Mouse (Mus musculus): ENCODE data around the gene Tmem131. TPM values are rescaled to one million over a fixed set of nuclear protein-coding genes. Genes with fewer than 3 reads are reported as not detected.

Gene Tmem131
- polyA plus RNA-seq, 1 experiment from 2014 or later, result 22.1 TPM

GRCm38 (mm10) chr1:36923911-36924310, 19.6 kb downstream of the Tmem131 start:
- Histone ChIP-seq H3K4me2 (ENCODE audit: low read depth, low read length) (no peak overlapping the region), H3K4me3 (ENCODE audit: low read depth, low read length) (no peak overlapping the region), H3K4me1 (ENCODE audit: control insufficient read depth, insufficient read depth, low read length) (peaks cover 13% of the 10 kb centered on the region; the same call in 1 of the 2 replicates), H3K27me3 (ENCODE audit: control insufficient read depth, insufficient read depth, low read length) (no peaks in the 10 kb centered on the region), H3K9ac (replicated peaks; ENCODE audit: low read depth, low read length) (no peak overlapping the region), H3K9me3 (ENCODE audit: control insufficient read depth, low read length) (no peaks in the 10 kb centered on the region), H3K27ac (ENCODE audit: low read depth, low read length) (no peak overlapping the region), H3K36me3 (ENCODE audit: control insufficient read depth, insufficient read depth, low read length) (no peaks in the 10 kb centered on the region)
- ATAC-seq (ENCODE audit: low read depth), result no peak

- Histone ChIP-seq H3K27me3 (ENCODE audit: control insufficient read depth, insufficient read depth, low read length) (no peaks in the 10 kb centered on the region), H3K9me3 (ENCODE audit: control insufficient read depth, low read length) (no peaks in the 10 kb centered on the region), H3K27ac (ENCODE audit: low read depth, low read length) (no peak overlapping the region), H3K36me3 (ENCODE audit: control insufficient read depth, insufficient read depth, low read length) (no peaks in the 10 kb centered on the region), H3K4me2 (ENCODE audit: low read depth, low read length) (no peak overlapping the region), H3K4me3 (ENCODE audit: low read depth, low read length) (no peak overlapping the region), H3K4me1 (ENCODE audit: control insufficient read depth, insufficient read depth, low read length) (peaks cover 16% of the 10 kb centered on the region; the same call in 1 of the 2 replicates), H3K9ac (replicated peaks; ENCODE audit: low read depth, low read length) (no peak overlapping the region)
- WGBS, result 95% methylated on average over 4 of the region's 4 CpGs
- no peak for ATAC-seq (ENCODE audit: low read depth)
Observed at GRCm38 (mm10) chr1:36922623-36923421, 20.6 kb downstream of the Tmem131 start.

- 57% methylated on average over 15 of the region's 15 CpGs for WGBS
- no peak overlapping the region for H3K4me3 ChIP-seq (ENCODE audit: low read depth, low read length)
- no peak overlapping the region for H3K4me2 ChIP-seq (ENCODE audit: low read depth, low read length)
- 0 out of 2 replicates have a peak, but pooled peaks have one; percentile 56 for ATAC-seq (ENCODE audit: low read depth)
- H3K27ac ChIP-seq (ENCODE audit: low read depth, low read length), result no peak overlapping the region
- H3K4me1 ChIP-seq (ENCODE audit: control insufficient read depth, insufficient read depth, low read length), result peaks cover 16% of the 10 kb centered on the region; the same call in 1 of the 2 replicates
- H3K27me3 ChIP-seq (ENCODE audit: control insufficient read depth, insufficient read depth, low read length), result no peaks in the 10 kb centered on the region
- no peak overlapping the region for H3K9ac ChIP-seq (replicated peaks; ENCODE audit: low read depth, low read length)
- H3K36me3 ChIP-seq (ENCODE audit: control insufficient read depth, insufficient read depth, low read length), result no peaks in the 10 kb centered on the region
- H3K9me3 ChIP-seq (ENCODE audit: control insufficient read depth, low read length), result no peaks in the 10 kb centered on the region
Observed at GRCm38 (mm10) chr1:36921614-36922393, 21.7 kb downstream of the Tmem131 start.

- Histone ChIP-seq H3K4me3 (ENCODE audit: low read depth, low read length) (no peak overlapping the region), H3K4me1 (ENCODE audit: control insufficient read depth, insufficient read depth, low read length) (peaks cover 16% of the 10 kb centered on the region; the same call in 1 of the 2 replicates), H3K9me3 (ENCODE audit: control insufficient read depth, low read length) (no peaks in the 10 kb centered on the region), H3K9ac (replicated peaks; ENCODE audit: low read depth, low read length) (no peak overlapping the region), H3K27ac (ENCODE audit: low read depth, low read length) (no peak overlapping the region), H3K27me3 (ENCODE audit: control insufficient read depth, insufficient read depth, low read length) (no peaks in the 10 kb centered on the region), H3K36me3 (ENCODE audit: control insufficient read depth, insufficient read depth, low read length) (no peaks in the 10 kb centered on the region), H3K4me2 (ENCODE audit: low read depth, low read length) (no peak overlapping the region)
- ATAC-seq (ENCODE audit: low read depth), result no peak
- WGBS, result 75% methylated on average over 4 of the region's 4 CpGs
Observed at GRCm38 (mm10) chr1:36920726-36921125, 22.7 kb downstream of the Tmem131 start.

GRCm38 (mm10) chr1:36920154-36920716, 23.2 kb downstream of the Tmem131 start:
- no peaks in the 10 kb centered on the region for H3K36me3 ChIP-seq (ENCODE audit: control insufficient read depth, insufficient read depth, low read length)
- no peak for ATAC-seq (ENCODE audit: low read depth)
- H3K9ac ChIP-seq (replicated peaks; ENCODE audit: low read depth, low read length), result no peak overlapping the region
- H3K9me3 ChIP-seq (ENCODE audit: control insufficient read depth, low read length), result no peaks in the 10 kb centered on the region
- no peaks in the 10 kb centered on the region for H3K27me3 ChIP-seq (ENCODE audit: control insufficient read depth, insufficient read depth, low read length)
- H3K4me3 ChIP-seq (ENCODE audit: low read depth, low read length), result no peak overlapping the region
- no peak overlapping the region for H3K4me2 ChIP-seq (ENCODE audit: low read depth, low read length)
- peaks cover 16% of the 10 kb centered on the region; the same call in 1 of the 2 replicates for H3K4me1 ChIP-seq (ENCODE audit: control insufficient read depth, insufficient read depth, low read length)
- WGBS, result 59% methylated on average over 3 of the region's 3 CpGs
- no peak overlapping the region for H3K27ac ChIP-seq (ENCODE audit: low read depth, low read length)

DNA sequence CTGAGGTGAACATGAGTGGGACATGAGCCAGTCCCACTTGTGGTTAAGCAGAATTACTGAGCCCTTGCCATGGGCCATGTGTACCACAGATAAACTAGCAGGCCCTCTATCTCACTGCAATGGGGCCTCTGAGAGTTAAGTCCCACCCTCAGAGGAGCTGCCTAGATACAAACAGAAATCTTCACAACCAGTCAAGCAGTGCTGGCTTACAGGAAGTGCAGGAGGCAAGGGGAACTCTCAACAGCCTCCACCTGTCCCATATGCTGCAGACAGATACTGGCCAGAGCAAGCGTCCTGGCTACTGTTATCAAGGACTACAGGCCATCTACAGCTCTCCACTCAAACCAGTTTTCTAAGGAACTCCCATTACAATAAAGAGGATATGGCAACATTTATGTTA, 23.7 kb downstream of the Tmem131 start:
- H3K27ac ChIP-seq (ENCODE audit: low read depth, low read length), result no peak overlapping the region

DNA sequence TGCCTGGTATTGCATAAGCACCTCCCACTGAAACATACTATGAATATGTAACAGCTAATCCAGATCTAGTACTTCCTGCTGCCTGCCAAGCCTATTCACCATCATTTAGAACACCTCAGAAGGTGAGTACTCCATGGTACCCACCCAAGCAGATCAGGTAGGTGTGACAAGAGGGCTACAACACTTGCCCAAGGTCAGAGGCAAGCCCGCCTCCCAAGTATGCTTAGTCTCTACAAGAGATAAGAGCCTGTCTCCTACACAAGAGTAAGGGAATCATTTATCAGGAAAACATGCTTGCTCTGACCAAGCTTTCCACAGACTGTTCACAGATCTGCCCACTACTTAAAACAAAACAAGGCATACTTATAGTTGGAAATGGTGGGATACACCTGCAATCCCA, 26.0 kb downstream of the Tmem131 start:
- no peak for ATAC-seq (ENCODE audit: low read depth)
- Histone ChIP-seq H3K9me3 (ENCODE audit: control insufficient read depth, low read length) (no peaks in the 10 kb centered on the region), H3K4me3 (ENCODE audit: low read depth, low read length) (no peak overlapping the region), H3K27me3 (ENCODE audit: control insufficient read depth, insufficient read depth, low read length) (no peaks in the 10 kb centered on the region), H3K4me2 (ENCODE audit: low read depth, low read length) (no peak overlapping the region), H3K9ac (replicated peaks; ENCODE audit: low read depth, low read length) (no peak overlapping the region), H3K36me3 (ENCODE audit: control insufficient read depth, insufficient read depth, low read length) (no peaks in the 10 kb centered on the region), H3K27ac (ENCODE audit: low read depth, low read length) (no peak overlapping the region), H3K4me1 (ENCODE audit: control insufficient read depth, insufficient read depth, low read length) (peaks cover 16% of the 10 kb centered on the region; the same call in 1 of the 2 replicates)
- WGBS, result 95% methylated on average over 1 of the region's 1 CpGs

More for the DNA sequence above, 23.7 kb downstream of the Tmem131 start:
- no peak overlapping the region for H3K9ac ChIP-seq (replicated peaks; ENCODE audit: low read depth, low read length)
- H3K4me2 ChIP-seq (ENCODE audit: low read depth, low read length), result no peak overlapping the region
- H3K36me3 ChIP-seq (ENCODE audit: control insufficient read depth, insufficient read depth, low read length), result no peaks in the 10 kb centered on the region
- no peak for ATAC-seq (ENCODE audit: low read depth)
- 89% methylated on average over 1 of the region's 1 CpGs for WGBS
- H3K27me3 ChIP-seq (ENCODE audit: control insufficient read depth, insufficient read depth, low read length), result no peaks in the 10 kb centered on the region
- H3K4me3 ChIP-seq (ENCODE audit: low read depth, low read length), result no peak overlapping the region
- peaks cover 16% of the 10 kb centered on the region; the same call in 1 of the 2 replicates for H3K4me1 ChIP-seq (ENCODE audit: control insufficient read depth, insufficient read depth, low read length)
- H3K9me3 ChIP-seq (ENCODE audit: control insufficient read depth, low read length), result no peaks in the 10 kb centered on the region

- Histone ChIP-seq H3K27me3 (ENCODE audit: control insufficient read depth, insufficient read depth, low read length) (no peaks in the 10 kb centered on the region), H3K4me3 (ENCODE audit: low read depth, low read length) (no peak overlapping the region), H3K4me2 (ENCODE audit: low read depth, low read length) (no peak overlapping the region), H3K4me1 (ENCODE audit: control insufficient read depth, insufficient read depth, low read length) (peaks cover 6% of the 10 kb centered on the region; the same call in 1 of the 2 replicates), H3K27ac (ENCODE audit: low read depth, low read length) (no peak overlapping the region), H3K9me3 (ENCODE audit: control insufficient read depth, low read length) (no peaks in the 10 kb centered on the region), H3K36me3 (ENCODE audit: control insufficient read depth, insufficient read depth, low read length) (no peaks in the 10 kb centered on the region), H3K9ac (replicated peaks; ENCODE audit: low read depth, low read length) (no peak overlapping the region)
- 96% methylated on average over 5 of the region's 5 CpGs for WGBS
- no peak for ATAC-seq (ENCODE audit: low read depth)
Observed at GRCm38 (mm10) chr1:36915200-36915580, 28.3 kb downstream of the Tmem131 start.

Data from neural tube, embryonic 14.5 days (tissue).